Mouse (Mus musculus) heart, embryonic 12.5 days (tissue): ENCODE results near the gene Ing4. TPM values are rescaled to one million over a fixed set of nuclear protein-coding genes. Genes with fewer than 3 reads are reported as not detected.

Experiments
- microRNA-seq: library from miRNA; unstranded; fragments of <30 nt; microRNA quantifications from one replicate; pipeline ENCODE4, GENCODE M21; 2017
- polyA plus RNA-seq: library from polyadenylated mRNA; unstranded; fragments of >200 nt; fragmentation: Nextera tagmentation; extraction: Ambion mirVana; gene quantifications from 2 replicates; pipeline ENCODE4 v1.2.1, GENCODE M21; 2016

Ing4 gene
- polyA plus RNA-seq, 1 experiment from 2014 or later = 81.8 TPM

Small RNA genes within 50 kb of the gene (microRNA-seq; reads per million reads assigned to microRNA genes)
- not detected for gene Mir7045

Other genes starting within 250 kb of the Ing4 start
- 8.7 and 9.1 TPM in 2 replicates for gene Spsb2, start 231.1 kb upstream of the Ing4 start, polyA plus RNA-seq
- gene Tpi1, start 225.5 kb upstream of the Ing4 start, polyA plus RNA-seq = 1,356 and 1,406 TPM in 2 replicates
- gene Usp5, start 210.3 kb upstream of the Ing4 start, polyA plus RNA-seq = 119 and 121 TPM in 2 replicates
- 105 and 121 TPM in 2 replicates for gene Cdca3, start 210.2 kb upstream of the Ing4 start, polyA plus RNA-seq
- gene Gnb3, start 199.5 kb upstream of the Ing4 start, polyA plus RNA-seq = 6.4 and 7.8 TPM in 2 replicates
- gene P3h3, start 182.0 kb upstream of the Ing4 start, polyA plus RNA-seq = 19.2 and 21.9 TPM in 2 replicates
- gene Gpr162, start 175.8 kb upstream of the Ing4 start, polyA plus RNA-seq = 1.9 and 2.2 TPM in 2 replicates
- gene Cd4, start 151.5 kb upstream of the Ing4 start, polyA plus RNA-seq = not detected in 2 replicates
- gene Lag3, start 128.1 kb upstream of the Ing4 start, polyA plus RNA-seq = 1.4 and 1.5 TPM in 2 replicates
- 233 and 243 TPM in 2 replicates for gene Ptms, start 119.7 kb upstream of the Ing4 start, polyA plus RNA-seq
- 357 and 358 TPM in 2 replicates for gene Mlf2, start 108.4 kb upstream of the Ing4 start, polyA plus RNA-seq
- 148 and 149 TPM in 2 replicates for gene Cops7a, start 74.2 kb upstream of the Ing4 start, polyA plus RNA-seq
- 0.39 and 0.45 TPM in 2 replicates for gene Pianp, start 43.1 kb upstream of the Ing4 start, polyA plus RNA-seq
- 12.2 and 13.6 TPM in 2 replicates for gene Zfp384, start 30.6 kb upstream of the Ing4 start, polyA plus RNA-seq
- gene Acrbp, start 9.9 kb downstream of the Ing4 start, polyA plus RNA-seq = 5.1 and 6.9 TPM in 2 replicates
- 0.24 and 0.31 TPM in 2 replicates for gene Lpar5, start 28.2 kb downstream of the Ing4 start, polyA plus RNA-seq
- gene Chd4, start 56.2 kb downstream of the Ing4 start, polyA plus RNA-seq = 76.2 and 77.3 TPM in 2 replicates
- 55.0 and 56.2 TPM in 2 replicates for gene Nop2, start 92.1 kb downstream of the Ing4 start, polyA plus RNA-seq
- gene Iffo1, start 105.5 kb downstream of the Ing4 start, polyA plus RNA-seq = 11.3 and 11.8 TPM in 2 replicates
- 4,345 and 4,378 TPM in 2 replicates for gene Gapdh, start 126.7 kb downstream of the Ing4 start, polyA plus RNA-seq
- gene Ncapd2, start 151.9 kb downstream of the Ing4 start, polyA plus RNA-seq = 99.0 and 112 TPM in 2 replicates
- 217 and 218 TPM in 2 replicates for gene Mrpl51, start 152.0 kb downstream of the Ing4 start, polyA plus RNA-seq
- gene Vamp1, start 175.8 kb downstream of the Ing4 start, polyA plus RNA-seq = 4.2 and 4.3 TPM in 2 replicates
- 3.1 and 3.3 TPM in 2 replicates for gene Tapbpl, start 192.1 kb downstream of the Ing4 start, polyA plus RNA-seq
- gene Cd27, start 197.2 kb downstream of the Ing4 start, polyA plus RNA-seq = 0.96 and 2.0 TPM in 2 replicates
- not detected in 2 replicates for gene Tuba3a, start 246.3 kb downstream of the Ing4 start, polyA plus RNA-seq